Mouse (Mus musculus): Measurements from ENCODE around the gene 2310061I04Rik. TPM values are rescaled to one million over a fixed set of nuclear protein-coding genes. Genes with fewer than 3 reads are reported as not detected.
A peak's percentile ranks its signal among the peaks of the same experiment; 100 is the strongest.

Gene 2310061I04Rik
- total and polyA plus RNA-seq, 3 experiments: 11.4 to 106 TPM; not detected in 1

DNA sequence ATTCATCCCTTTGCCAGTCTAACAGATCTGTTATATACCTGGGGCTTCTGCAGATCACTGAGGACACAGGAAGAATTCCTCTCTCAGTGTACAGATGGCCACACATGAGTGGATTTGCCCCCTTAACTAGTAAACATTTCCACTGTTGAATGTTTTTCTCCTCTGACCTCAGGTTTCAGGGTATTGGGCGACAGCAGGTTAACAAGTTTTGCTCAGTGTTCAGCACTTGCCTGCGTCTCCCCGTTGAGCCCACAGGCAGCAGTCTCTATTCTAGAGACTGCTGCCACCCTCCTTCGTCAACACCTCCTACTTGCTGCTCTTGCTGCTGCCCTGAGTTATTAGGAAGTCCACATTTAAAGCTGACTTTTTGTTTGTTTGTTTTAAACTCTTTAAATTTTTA, 24.5 kb upstream of the 2310061I04Rik start:
- peak overlapping the region; percentile 22; the same call in 1 of the 2 replicates for H3K9ac ChIP-seq (ENCODE audit: control insufficient read depth, low read depth, low read length, poor library complexity, severe bottlenecking)
- peak overlapping the region; percentile 6; the same call in 1 of the 2 replicates for H3K27ac ChIP-seq (ENCODE audit: control insufficient read depth, low read depth, low read length)
- H3K79me2 ChIP-seq (ENCODE audit: control insufficient read depth, insufficient read depth, low read length, poor library complexity): peaks cover 26% of the 10 kb centered on the region
- no peak for DNase-seq (ENCODE audit: low read depth, low spot score)
- peaks cover 21 to 58% of the 10 kb centered on the region in 2 experiments for H3K4me1 ChIP-seq (ENCODE audit: control insufficient read depth in 1 of 2, insufficient read depth in 2 of 2, low read length in 2 of 2)
- TF ChIP-seq ZKSCAN1 (IDR thresholded peaks at IDR 0.05; ENCODE audit: low read depth, low read length) (no peak), TAL1 (IDR thresholded peaks at IDR 0.05; ENCODE audit: low read length) (no peak), GABPA (IDR thresholded peaks at IDR 0.05; ENCODE audit: low read depth, low read length) (no peak), MAFK (IDR thresholded peaks at IDR 0.05; ENCODE audit: borderline replicate concordance, low read depth, low read length) (no peak), SIN3A (IDR thresholded peaks at IDR 0.05; ENCODE audit: low read length) (no peak), MYB (IDR thresholded peaks at IDR 0.05; ENCODE audit: low read depth, low read length) (no peak), USF2 (IDR thresholded peaks at IDR 0.05; ENCODE audit: borderline replicate concordance in 1 of 2, insufficient read depth in 1 of 2, low read depth in 1 of 2, low read length in 2 of 2) (no peak)
- H3K27me3 ChIP-seq (ENCODE audit: control insufficient read depth in 1 of 2, insufficient read depth in 2 of 2, low read length in 2 of 2): no peaks in the 10 kb centered on the region
- peaks cover 7 to 67% of the 10 kb centered on the region in 2 experiments for H3K36me3 ChIP-seq (ENCODE audit: control insufficient read depth in 1 of 2, insufficient read depth in 2 of 2, low read length in 2 of 2)
- H3K4me3 ChIP-seq (ENCODE audit: control insufficient read depth in 1 of 2, insufficient read depth in 1 of 2, low read depth in 2 of 2, low read length in 2 of 2): no peak overlapping the region
- no peaks in the 10 kb centered on the region for H3K9me3 ChIP-seq (replicated peaks; ENCODE audit: insufficient read depth, low read length)

DNA sequence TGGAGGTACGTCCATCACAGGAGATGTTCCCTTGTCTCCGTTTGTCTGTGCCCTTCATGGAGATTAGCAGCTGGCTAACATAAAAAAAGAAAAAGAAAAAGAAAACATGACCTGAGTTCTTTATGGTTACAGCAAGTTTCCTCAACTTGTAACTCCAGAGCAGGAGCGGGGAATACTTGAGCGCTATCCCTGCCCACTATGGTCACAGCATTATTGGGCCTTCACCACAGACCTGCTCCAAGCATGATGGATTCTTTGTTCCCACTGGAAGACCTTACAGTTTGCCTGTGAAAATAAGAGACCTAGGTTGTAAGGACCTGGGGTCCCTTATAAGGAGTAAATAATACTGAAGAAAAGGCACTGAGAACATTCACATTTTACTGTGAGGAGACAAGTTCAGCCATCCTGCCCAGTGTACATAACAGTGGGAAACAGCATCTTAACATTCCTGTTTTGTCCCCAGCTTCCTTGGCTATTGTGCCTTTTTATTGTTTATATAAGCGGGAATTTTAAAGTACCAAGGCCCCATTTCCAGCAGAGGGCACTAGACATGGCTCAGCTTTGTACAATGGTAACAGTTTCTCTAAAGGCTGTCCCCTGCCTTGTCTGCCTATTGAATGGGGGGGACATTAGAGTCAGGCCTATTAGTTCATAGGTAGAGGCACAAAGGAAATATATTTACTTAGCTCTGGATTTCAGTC, 23.8 kb upstream of the 2310061I04Rik start:
- Histone ChIP-seq H3K4me3 (ENCODE audit: control insufficient read depth in 1 of 2, insufficient read depth in 1 of 2, low read depth in 2 of 2, low read length in 2 of 2) (no peak overlapping the region), H3K36me3 (ENCODE audit: control insufficient read depth in 1 of 2, insufficient read depth in 2 of 2, low read length in 2 of 2) (peaks cover 2 to 60% of the 10 kb centered on the region in 2 experiments), H3K4me1 (ENCODE audit: control insufficient read depth in 1 of 2, insufficient read depth in 2 of 2, low read length in 2 of 2) (peaks cover 14 to 51% of the 10 kb centered on the region in 2 experiments)

DNA sequence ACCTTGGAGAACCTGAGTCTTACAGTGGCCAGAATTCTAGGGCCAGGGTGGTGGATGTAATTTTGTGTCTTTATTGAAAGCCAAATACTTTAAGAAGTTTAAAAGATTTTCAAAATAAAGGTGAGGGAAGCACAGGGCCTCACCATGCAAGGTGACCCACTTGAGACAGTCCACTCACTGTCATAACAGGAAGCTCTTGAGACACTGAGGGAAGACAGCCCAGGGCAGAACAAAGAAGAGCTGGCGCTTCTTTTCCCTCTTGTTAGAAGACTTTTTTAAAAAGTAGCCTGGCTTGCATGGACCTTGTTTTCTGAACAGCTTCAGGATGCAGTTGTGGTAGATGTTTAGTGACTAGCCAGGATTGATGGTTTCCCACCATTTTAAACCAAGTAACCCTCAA, 23.2 kb upstream of the 2310061I04Rik start:
- H3K27me3 ChIP-seq (ENCODE audit: control insufficient read depth in 1 of 2, insufficient read depth in 2 of 2, low read length in 2 of 2): no peaks in the 10 kb centered on the region
- peak overlapping the region; percentile 66 for H3K9ac ChIP-seq (ENCODE audit: control insufficient read depth, low read depth, low read length, poor library complexity, severe bottlenecking)
- peak; percentile 54 for DNase-seq (ENCODE audit: low read depth, low spot score)
- H3K36me3 ChIP-seq (ENCODE audit: control insufficient read depth in 1 of 2, insufficient read depth in 2 of 2, low read length in 2 of 2): peaks cover 1 to 54% of the 10 kb centered on the region in 2 experiments; a peak in 3 of 4 replicates
- H3K79me2 ChIP-seq (ENCODE audit: control insufficient read depth, insufficient read depth, low read length, poor library complexity): peaks cover 33% of the 10 kb centered on the region
- H3K27ac ChIP-seq (ENCODE audit: control insufficient read depth, low read depth, low read length): peak overlapping the region; percentile 90
- peaks cover 10 to 49% of the 10 kb centered on the region in 2 experiments for H3K4me1 ChIP-seq (ENCODE audit: control insufficient read depth in 1 of 2, insufficient read depth in 2 of 2, low read length in 2 of 2)
- H3K9me3 ChIP-seq (replicated peaks; ENCODE audit: insufficient read depth, low read length): no peaks in the 10 kb centered on the region
- TF ChIP-seq ZMIZ1 (IDR thresholded peaks at IDR 0.05; ENCODE audit: low read depth, low read length) (no peak), RAD21 (IDR thresholded peaks at IDR 0.05; ENCODE audit: low read depth, low read length) (no peak), RCOR1 (IDR thresholded peaks at IDR 0.05; ENCODE audit: low read depth, low read length) (no peak), BHLHE40 (IDR thresholded peaks at IDR 0.05; ENCODE audit: borderline replicate concordance, low read depth, low read length) (no peak), CHD2 (IDR thresholded peaks at IDR 0.05; ENCODE audit: low read length) (no peak), EP300 (IDR thresholded peaks at IDR 0.05; ENCODE audit: low read depth in 1 of 2, low read length in 2 of 2) (no peak), UBTF (IDR thresholded peaks at IDR 0.05; ENCODE audit: borderline replicate concordance, insufficient read depth, low read depth, low read length) (no peak), ZNF384 (IDR thresholded peaks at IDR 0.05; ENCODE audit: low read depth, low read length) (no peak), SIN3A (IDR thresholded peaks at IDR 0.05; ENCODE audit: low read length) (no peak), ETS1 (IDR thresholded peaks at IDR 0.05; ENCODE audit: low read depth, low read length) (no peak)
- H3K4me3 ChIP-seq (ENCODE audit: control insufficient read depth in 1 of 2, insufficient read depth in 1 of 2, low read depth in 2 of 2, low read length in 2 of 2): peak overlapping the region in 1 of 2 experiments; percentile 17; a peak in 1 of 4 replicates

More for the DNA sequence above, 23.8 kb upstream of the 2310061I04Rik start:
- Histone ChIP-seq H3K27ac (ENCODE audit: control insufficient read depth, low read depth, low read length) (peak overlapping the region; percentile 90), H3K27me3 (ENCODE audit: control insufficient read depth in 1 of 2, insufficient read depth in 2 of 2, low read length in 2 of 2) (no peaks in the 10 kb centered on the region), H3K79me2 (ENCODE audit: control insufficient read depth, insufficient read depth, low read length, poor library complexity) (peaks cover 27% of the 10 kb centered on the region), H3K9ac (ENCODE audit: control insufficient read depth, low read depth, low read length, poor library complexity, severe bottlenecking) (peak overlapping the region; percentile 66), H3K9me3 (replicated peaks; ENCODE audit: insufficient read depth, low read length) (no peaks in the 10 kb centered on the region)
- peak; percentile 71 for DNase-seq (ENCODE audit: low read depth, low spot score)
- TF ChIP-seq MYB (IDR thresholded peaks at IDR 0.05; ENCODE audit: low read depth, low read length): no peak
- no peak; the same call in 1 of the 2 replicates for TF ChIP-seq POLR2AphosphoS5 (IDR thresholded peaks at IDR 0.05; ENCODE audit: borderline replicate concordance, low read depth, low read length)
- no peak for TF ChIP-seq ZKSCAN1 (IDR thresholded peaks at IDR 0.05; ENCODE audit: low read depth, low read length)
- TF ChIP-seq JUND (IDR thresholded peaks at IDR 0.05; ENCODE audit: low read depth, low read length): no peak
- peak in 2 of 3 experiments; percentile 32 to 63; a peak in 2 of 6 replicates for TF ChIP-seq CTCF (IDR thresholded peaks at IDR 0.05 in 2 of 3, conservative IDR thresholded peaks at IDR 0.05 in 1 of 3; ENCODE audit: control insufficient read depth in 1 of 3, insufficient read depth in 1 of 3, low read depth in 2 of 3, low read length in 3 of 3, poor library complexity in 1 of 3, severe bottlenecking in 1 of 3)
- no peak for TF ChIP-seq RAD21 (IDR thresholded peaks at IDR 0.05; ENCODE audit: low read depth, low read length)
- TF ChIP-seq USF1 (IDR thresholded peaks at IDR 0.05; ENCODE audit: low read depth, low read length): no peak

Measured in MEL (cell line).